Mouse (Mus musculus) thymus, adult 2 months (tissue): ENCODE measurements around the gene Cc2d2b.

Source experiments
- CTCF ChIP-seq: fragments of 200-500 bp; IDR thresholded peaks from 2 replicates; pipeline ENCODE4 v1.5.1; 2012; ENCODE audit warnings: mild to moderate bottlenecking, control low read depth, low read length, moderate library complexity, borderline replicate concordance; ENCODE audit not compliant: control insufficient read depth, poor library complexity, insufficient read depth; ENCODE audit errors: extremely low read depth
- POLR2A ChIP-seq: fragments of 200-500 bp; IDR thresholded peaks from 2 replicates; pipeline ENCODE4 v1.6.1; 2012; ENCODE audit warnings: mild to moderate bottlenecking, low read length, control low read depth, moderate library complexity; ENCODE audit not compliant: control insufficient read depth, poor library complexity, insufficient read depth; ENCODE audit errors: extremely low read depth

- TF ChIP-seq POLR2A (no peak), CTCF (no peak)
Observed at GRCm38 (mm10) chr19:40760071-40760470, 11.5 kb downstream of the Cc2d2b start.
